Mouse (Mus musculus) brain, adult 2 months (tissue): ENCODE results near the gene Prrt1.

Experiments
- DNase-seq: peaks from one replicate; pipeline ENCODE4 v3.0.0; 2011; ENCODE audit warnings: low read depth, low spot score

The Prrt1 gene

GRCm38 (mm10) chr17:34597566-34598095, 31.7 kb upstream of the Prrt1 start, which contains the start of gene Ager:
Gene Ager, plus strand, starts transcription at chr17:34597862.
- DNase-seq: no peak

GRCm38 (mm10) chr17:34599891-34600290, 29.4 kb upstream of the Prrt1 start:
- no peak for DNase-seq

- no peak for DNase-seq
Observed at GRCm38 (mm10) chr17:34601796-34602195, 27.5 kb upstream of the Prrt1 start.

GRCm38 (mm10) chr17:34603375-34604060, 25.8 kb upstream of the Prrt1 start, which contains the start of gene Rnf5:
Gene Rnf5, minus strand, starts transcription at chr17:34603690.
- peak; percentile 100 for DNase-seq

GRCm38 (mm10) chr17:34604061-34604508, 25.2 kb upstream of the Prrt1 start, which contains the start of gene Agpat1:
Gene Agpat1, plus strand, starts transcription at chr17:34604262.
- DNase-seq: peak; percentile 100

GRCm38 (mm10) chr17:34604511-34605237, 24.7 kb upstream of the Prrt1 start:
- peak; percentile 43 for DNase-seq

- peak; percentile 98 for DNase-seq
Observed at GRCm38 (mm10) chr17:34605609-34606008, 23.7 kb upstream of the Prrt1 start.

GRCm38 (mm10) chr17:34606186-34607039, 22.9 kb upstream of the Prrt1 start:
- DNase-seq: peak; percentile 29

GRCm38 (mm10) chr17:34607997-34608396, 21.3 kb upstream of the Prrt1 start:
- DNase-seq: peak; percentile 16

GRCm38 (mm10) chr17:34611050-34611449, 18.3 kb upstream of the Prrt1 start:
- no peak for DNase-seq

- no peak for DNase-seq
Observed at GRCm38 (mm10) chr17:34613054-34613645, 16.2 kb upstream of the Prrt1 start.

GRCm38 (mm10) chr17:34613830-34614229, 15.5 kb upstream of the Prrt1 start:
- DNase-seq: peak; percentile 68

GRCm38 (mm10) chr17:34615871-34616270, 13.5 kb upstream of the Prrt1 start, which contains the start of gene Egfl8:
Gene Egfl8, minus strand, starts transcription at chr17:34615971.
- no peak for DNase-seq

GRCm38 (mm10) chr17:34618999-34619398, 10.3 kb upstream of the Prrt1 start:
- peak; percentile 80 for DNase-seq

- DNase-seq: no peak
Observed at GRCm38 (mm10) chr17:34621006-34621405, 8.3 kb upstream of the Prrt1 start.

GRCm38 (mm10) chr17:34623161-34623560, 6.2 kb upstream of the Prrt1 start:
- DNase-seq: no peak

GRCm38 (mm10) chr17:34624981-34625380, 4.4 kb upstream of the Prrt1 start:
- no peak for DNase-seq

GRCm38 (mm10) chr17:34626062-34626772, 3.1 kb upstream of the Prrt1 start:
- DNase-seq: no peak

- DNase-seq: peak; percentile 64
Observed at GRCm38 (mm10) chr17:34626773-34627092, 2.6 kb upstream of the Prrt1 start.

GRCm38 (mm10) chr17:34627093-34627942, 2.0 kb upstream of the Prrt1 start:
- DNase-seq: peak; percentile 98
